Mouse (Mus musculus): Measurements from ENCODE around the gene Gm44790.
"Not testable (repeated sequence)": the region's sequence is repeated elsewhere in the genome, so short reads cannot be mapped to it uniquely, and the experiment has no call there.

The Gm44790 gene

GRCm38 (mm10) chr6:86426358-86426757 is at the start of gene Gm44790:
TSS of gene Gm44790 (plus strand) at chr6:86426658.
- no peak for DNase-seq

GRCm38 (mm10) chr6:86378341-86378740 is 48.1 kb upstream of the Gm44790 start:
- no peak for DNase-seq

GRCm38 (mm10) chr6:86380112-86380511 is 46.3 kb upstream of the Gm44790 start:
- not testable (repeated sequence) for DNase-seq

- no peak for DNase-seq
These were observed 43.9 kb upstream of the Gm44790 start for GRCm38 (mm10) chr6:86382551-86382950.

GRCm38 (mm10) chr6:86383370-86383769 is 43.1 kb upstream of the Gm44790 start:
- no peak for DNase-seq

GRCm38 (mm10) chr6:86384692-86385091 is 41.8 kb upstream of the Gm44790 start:
- DNase-seq, result no peak

GRCm38 (mm10) chr6:86385362-86386104 is 40.9 kb upstream of the Gm44790 start:
- no peak for DNase-seq

- DNase-seq, result no peak
These were observed 39.1 kb upstream of the Gm44790 start for GRCm38 (mm10) chr6:86387313-86387712.

GRCm38 (mm10) chr6:86388461-86388860 is 38.0 kb upstream of the Gm44790 start:
- no peak for DNase-seq

- DNase-seq, result no peak
These were observed 35.1 kb upstream of the Gm44790 start for GRCm38 (mm10) chr6:86391326-86391725.

- no peak for DNase-seq
These were observed 33.3 kb upstream of the Gm44790 start for GRCm38 (mm10) chr6:86393187-86393586.

- DNase-seq, result no peak
These were observed 32.3 kb upstream of the Gm44790 start for GRCm38 (mm10) chr6:86394078-86394720.

GRCm38 (mm10) chr6:86395021-86395420 is 31.4 kb upstream of the Gm44790 start:
- no peak for DNase-seq

GRCm38 (mm10) chr6:86395969-86396368 is 30.5 kb upstream of the Gm44790 start:
- DNase-seq, result no peak

GRCm38 (mm10) chr6:86396581-86397256 is 29.7 kb upstream of the Gm44790 start, which contains the start of gene Pcyox1:
TSS of gene Pcyox1 (minus strand) at chr6:86397154.
- peak; percentile 92 to 94 for DNase-seq

- DNase-seq, result no peak
These were observed 29.0 kb upstream of the Gm44790 start for GRCm38 (mm10) chr6:86397257-86397980.

- DNase-seq, result no peak
These were observed 27.5 kb upstream of the Gm44790 start for GRCm38 (mm10) chr6:86398986-86399385.

- no peak for DNase-seq
These were observed 26.5 kb upstream of the Gm44790 start for GRCm38 (mm10) chr6:86399995-86400394.

- DNase-seq, result peak; percentile 51 to 63
These were observed 25.5 kb upstream of the Gm44790 start for GRCm38 (mm10) chr6:86400972-86401371.

- no peak for DNase-seq
These were observed 23.5 kb upstream of the Gm44790 start for GRCm38 (mm10) chr6:86402681-86403607.

- peak; percentile 85 to 93 for DNase-seq
These were observed 22.7 kb upstream of the Gm44790 start for GRCm38 (mm10) chr6:86403728-86404099.

Data from cerebellum, adult 18-20 months (tissue).